Mouse (Mus musculus) limb, embryonic 15.5 days (tissue): ENCODE results near the gene Nfat5. TPM values are rescaled to one million over a fixed set of nuclear protein-coding genes. Genes with fewer than 3 reads are reported as not detected.

ENCODE experiments used
- ATAC-seq: fragments of 200-750 bp; cut with Nextera tagmentation; 2 replicates; pipeline ENCODE4 v1.8.0; 2017; ENCODE audit warnings: low read depth, moderate TSS enrichment; ENCODE audit not compliant: insufficient number of reproducible peaks, low FRiP score, low TSS enrichment
- H3K27ac ChIP-seq: fragments of 300-500 bp; sonication (generic); 2 replicates; pipeline ENCODE4 v1.5.1; 2015; ENCODE audit warnings: moderate library complexity, mild to moderate bottlenecking, inconsistent platforms
- H3K27me3 ChIP-seq: fragments of 300-500 bp; sonication (generic); 2 replicates; pipeline ENCODE4 v1.6.1; 2015; ENCODE audit warnings: inconsistent platforms
- H3K36me3 ChIP-seq: fragments of 300-500 bp; sonication (generic); 2 replicates; pipeline ENCODE4 v1.6.1; 2015; ENCODE audit warnings: inconsistent platforms
- H3K4me1 ChIP-seq: fragments of 300-500 bp; sonication (generic); 2 replicates; pipeline ENCODE4 v1.6.1; 2015; ENCODE audit warnings: inconsistent platforms
- H3K4me2 ChIP-seq: fragments of 300-500 bp; sonication (generic); 2 replicates; pipeline ENCODE4 v1.6.1; 2015; ENCODE audit warnings: mild to moderate bottlenecking, inconsistent platforms
- H3K4me3 ChIP-seq: fragments of 300-500 bp; sonication (generic); 2 replicates; pipeline ENCODE4 v1.5.1; 2015; ENCODE audit warnings: mild to moderate bottlenecking, inconsistent platforms
- H3K9ac ChIP-seq: fragments of 300-500 bp; sonication (generic); 2 replicates; pipeline ENCODE4 v1.6.1; 2015; ENCODE audit warnings: inconsistent platforms
- H3K9me3 ChIP-seq: fragments of 300-500 bp; sonication (generic); 2 replicates; pipeline ENCODE4 v1.6.1; 2016; ENCODE audit warnings: inconsistent platforms
- WGBS: fragments of 180-500 bp; shearing (Covaris S2); methylation state at CpG from one replicate; pipeline ENCODE4 v1.1.7; 2015; 5-methylcytosine and 5-hydroxymethylcytosine counted together
- polyA plus RNA-seq: library from polyadenylated mRNA; unstranded; fragments of >200 nt; fragmentation: Nextera tagmentation; extraction: Ambion mirVana; gene quantifications from 2 replicates; pipeline ENCODE4 v1.2.1, GENCODE M21; 2015

Gene Nfat5
- polyA plus RNA-seq, 1 experiment from 2014 or later, result 22.0 TPM

DNA sequence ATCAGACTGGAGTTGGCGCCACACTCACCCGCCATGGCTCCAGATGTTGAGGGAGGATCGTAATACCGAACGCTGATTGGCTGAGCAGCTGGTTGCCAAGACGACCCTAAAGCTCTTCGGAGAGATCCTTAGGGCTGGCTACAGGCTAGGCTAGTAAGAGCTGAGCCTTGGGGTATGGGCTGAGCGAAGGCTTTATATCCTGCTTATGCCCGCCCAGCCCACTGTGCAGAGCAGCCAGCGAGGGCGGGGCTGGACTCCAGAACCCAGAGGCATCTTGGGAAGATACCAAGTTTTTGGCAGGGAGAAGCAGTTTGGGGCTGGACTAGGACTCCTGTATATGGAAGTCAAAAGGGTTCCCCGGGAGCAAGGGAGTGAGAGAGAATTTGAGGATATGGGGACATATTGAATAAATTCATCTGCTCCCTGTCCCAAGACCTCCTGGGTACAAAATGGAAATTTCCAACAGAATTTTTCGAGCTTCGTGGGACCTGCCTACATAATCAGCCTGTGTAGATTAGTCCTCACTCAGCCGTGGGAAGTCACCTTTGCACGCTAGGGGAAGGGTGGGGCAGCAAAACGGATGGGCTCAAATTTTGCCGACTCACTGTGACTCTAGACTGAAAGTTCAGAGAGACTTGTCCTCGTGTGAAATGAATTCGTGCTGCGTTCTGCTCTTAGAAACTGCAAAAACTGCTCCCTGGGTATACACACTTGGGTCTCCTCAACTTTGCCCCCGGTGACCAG, 109.9 kb downstream of the Nfat5 start, which contains the start of gene Nqo1:
Nqo1 (minus strand) TSS at position 169 of the 744 bp plus-strand sequence.
- peak within 1 kb of the TSS; percentile 73 for H3K27ac ChIP-seq
- no peaks in the 10 kb centered on the region for H3K27me3 ChIP-seq
- 9% methylated on average over 22 of the region's 22 CpGs for WGBS
- H3K9ac ChIP-seq, result 0 out of 2 replicates have a peak within 1 kb of the TSS, but pooled peaks have one; percentile 14
- ATAC-seq, result peak; percentile 96
- H3K4me1 ChIP-seq, result peaks cover 33% of the 10 kb centered on the region
- no peaks in the 10 kb centered on the region for H3K9me3 ChIP-seq
- peak within 1 kb of the TSS; percentile 39 for H3K4me3 ChIP-seq
- H3K4me2 ChIP-seq, result peak within 1 kb of the TSS; percentile 64
- H3K36me3 ChIP-seq, result no peaks in the 10 kb centered on the region

DNA sequence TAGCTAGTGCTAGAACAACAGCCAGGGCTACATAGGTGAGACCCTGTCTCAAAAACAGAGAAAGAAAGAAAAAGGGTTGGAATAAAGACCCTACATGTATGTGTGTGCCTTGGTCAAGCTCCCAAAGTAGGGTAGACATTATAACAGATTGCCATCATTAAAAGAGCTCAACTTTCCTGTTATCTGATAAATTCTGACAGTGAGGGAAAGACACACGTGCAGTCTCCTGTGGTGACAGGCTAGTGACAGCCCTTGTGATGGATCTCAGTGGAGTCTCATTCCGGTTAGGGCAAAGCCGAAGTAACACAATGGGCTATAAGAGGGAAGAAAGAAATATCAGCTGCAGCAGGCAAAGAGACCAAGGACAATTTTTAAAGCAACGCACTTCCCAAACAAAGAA, 110.8 kb downstream of the Nfat5 start:
- Histone ChIP-seq H3K27me3 (no peaks in the 10 kb centered on the region), H3K9ac (no peak overlapping the region), H3K9me3 (no peaks in the 10 kb centered on the region), H3K4me3 (no peak overlapping the region), H3K36me3 (peaks cover 3% of the 10 kb centered on the region), H3K4me2 (no peak overlapping the region), H3K27ac (no peak overlapping the region), H3K4me1 (peaks cover 33% of the 10 kb centered on the region)
- ATAC-seq, result no peak
- 74% methylated on average over 4 of the region's 4 CpGs for WGBS

DNA sequence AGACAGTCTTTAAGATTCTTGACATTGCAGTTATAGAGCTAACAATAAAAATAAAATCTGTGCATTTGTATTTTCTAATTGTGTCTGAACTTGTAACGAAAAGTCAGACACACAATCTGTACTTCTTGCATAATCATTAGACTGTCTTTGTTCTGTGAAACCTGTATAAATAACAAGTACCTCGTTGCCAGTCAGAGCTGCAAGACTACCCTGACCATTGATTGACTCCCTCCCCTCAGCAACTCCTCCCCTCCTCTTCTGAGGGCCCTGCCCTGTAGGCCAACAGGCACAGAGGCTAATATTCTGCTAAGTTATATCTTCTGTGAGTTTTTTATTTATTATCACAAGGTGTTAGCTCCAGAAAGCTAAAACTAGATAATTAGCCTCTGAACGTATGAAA, 112.7 kb downstream of the Nfat5 start:
- Histone ChIP-seq H3K27me3 (no peaks in the 10 kb centered on the region), H3K4me1 (peaks cover 27% of the 10 kb centered on the region), H3K9me3 (no peaks in the 10 kb centered on the region), H3K9ac (no peak overlapping the region), H3K27ac (no peak overlapping the region), H3K36me3 (peaks cover 21% of the 10 kb centered on the region), H3K4me3 (no peak overlapping the region), H3K4me2 (no peak overlapping the region)
- ATAC-seq, result no peak
- WGBS, result 57% methylated on average over 3 of the region's 3 CpGs

DNA sequence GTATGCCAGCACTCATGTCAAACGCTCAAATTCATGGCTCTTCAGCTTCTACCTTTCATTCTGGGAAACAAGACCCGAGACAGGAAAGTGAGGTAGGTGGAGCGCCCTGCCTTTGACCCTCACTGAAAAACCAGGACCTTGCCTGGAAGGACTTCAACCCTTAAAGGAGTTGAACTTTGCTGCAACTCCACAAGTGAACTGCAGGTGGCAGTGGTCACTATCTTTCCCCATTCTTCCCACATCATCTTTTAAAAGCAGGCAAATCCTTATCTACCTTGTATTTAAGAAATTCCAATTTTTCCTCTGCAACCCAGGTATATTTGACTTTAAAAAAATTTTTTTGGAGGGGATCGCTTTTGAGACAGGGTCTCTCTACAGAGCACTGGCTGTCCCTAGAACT, 118.1 kb downstream of the Nfat5 start:
- Histone ChIP-seq H3K9ac (no peak overlapping the region), H3K27me3 (no peaks in the 10 kb centered on the region), H3K9me3 (no peaks in the 10 kb centered on the region), H3K27ac (no peak overlapping the region), H3K4me2 (no peak overlapping the region), H3K4me3 (no peak overlapping the region), H3K4me1 (no peaks in the 10 kb centered on the region), H3K36me3 (peaks cover 75% of the 10 kb centered on the region)
- no peak for ATAC-seq
- 66% methylated on average over 4 of the region's 4 CpGs for WGBS

DNA sequence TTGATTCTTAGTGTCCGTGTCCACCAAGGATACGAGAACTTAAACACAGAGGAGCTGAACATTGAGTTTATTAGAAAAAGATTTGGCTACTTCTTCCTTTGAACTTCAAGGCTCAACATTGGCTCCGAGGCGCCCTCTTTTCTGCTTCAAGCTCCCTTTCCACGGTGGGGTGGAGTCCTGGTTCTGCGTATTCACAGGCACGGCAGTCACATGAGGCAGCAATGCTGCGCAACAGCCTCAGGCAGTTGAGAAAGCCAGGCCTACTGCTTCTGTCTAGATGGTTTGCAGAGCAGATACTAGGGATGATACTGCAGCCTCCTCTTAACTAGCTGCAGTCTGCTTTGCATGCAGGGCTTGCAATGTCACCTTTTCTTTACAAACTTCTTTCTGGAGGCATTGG, 119.3 kb downstream of the Nfat5 start:
- Histone ChIP-seq H3K27me3 (no peaks in the 10 kb centered on the region), H3K36me3 (peaks cover 85% of the 10 kb centered on the region), H3K4me1 (no peaks in the 10 kb centered on the region), H3K9ac (no peak overlapping the region), H3K4me3 (no peak overlapping the region), H3K4me2 (no peak overlapping the region), H3K27ac (no peak overlapping the region), H3K9me3 (no peaks in the 10 kb centered on the region)
- no peak for ATAC-seq
- 84% methylated on average over 8 of the region's 8 CpGs for WGBS

DNA sequence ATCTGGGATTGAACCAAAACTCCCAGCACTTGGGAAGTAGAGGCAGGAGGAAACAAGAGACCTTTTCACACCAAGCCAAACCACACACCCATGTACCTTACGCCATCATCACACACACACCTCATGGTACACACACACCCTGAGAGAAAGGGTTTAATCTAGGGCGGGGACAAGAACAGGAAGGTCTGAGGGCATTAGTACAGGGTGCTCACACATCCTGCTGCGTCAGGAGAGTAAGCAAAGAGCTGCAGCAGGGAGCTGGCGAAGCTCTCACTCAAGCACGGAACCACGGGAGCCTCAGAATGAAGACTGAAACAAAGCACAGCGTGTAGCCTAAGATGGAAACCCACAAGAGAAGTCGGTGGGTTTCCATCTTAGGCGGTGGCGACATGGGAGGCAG, 120.6 kb downstream of the Nfat5 start:
- 87% methylated on average over 10 of the region's 10 CpGs for WGBS
- Histone ChIP-seq H3K4me2 (no peak overlapping the region), H3K9me3 (no peaks in the 10 kb centered on the region), H3K27ac (no peak overlapping the region), H3K9ac (no peak overlapping the region), H3K27me3 (no peaks in the 10 kb centered on the region), H3K36me3 (peaks cover 96% of the 10 kb centered on the region), H3K4me3 (no peak overlapping the region), H3K4me1 (no peaks in the 10 kb centered on the region)
- ATAC-seq, result no peak

DNA sequence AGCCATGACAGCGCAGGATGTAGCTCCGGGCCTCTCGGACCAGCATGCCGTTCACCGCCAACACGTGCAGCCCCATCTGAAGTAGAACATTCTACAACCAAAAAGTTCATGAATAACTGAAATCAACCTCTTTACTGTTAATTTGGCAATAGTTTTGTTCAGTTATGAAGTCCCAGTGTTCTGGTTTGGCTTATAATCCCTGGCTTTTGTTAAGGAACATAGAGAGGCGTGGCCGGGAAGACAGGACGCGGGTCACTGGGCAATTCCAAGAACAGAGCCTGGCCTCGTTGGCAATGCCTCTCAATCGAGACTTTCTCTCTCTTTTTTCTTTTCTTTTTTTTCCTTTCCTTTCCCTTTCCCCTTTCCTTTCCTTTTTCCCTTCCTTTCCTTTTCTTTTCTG, 123.7 kb downstream of the Nfat5 start:
- Histone ChIP-seq H3K4me1 (no peaks in the 10 kb centered on the region), H3K9me3 (no peaks in the 10 kb centered on the region), H3K27ac (no peak overlapping the region), H3K9ac (no peak overlapping the region), H3K36me3 (peaks cover 98% of the 10 kb centered on the region), H3K4me3 (no peak overlapping the region), H3K4me2 (no peak overlapping the region), H3K27me3 (no peaks in the 10 kb centered on the region)
- no peak for ATAC-seq
- 91% methylated on average over 12 of the region's 12 CpGs for WGBS

DNA sequence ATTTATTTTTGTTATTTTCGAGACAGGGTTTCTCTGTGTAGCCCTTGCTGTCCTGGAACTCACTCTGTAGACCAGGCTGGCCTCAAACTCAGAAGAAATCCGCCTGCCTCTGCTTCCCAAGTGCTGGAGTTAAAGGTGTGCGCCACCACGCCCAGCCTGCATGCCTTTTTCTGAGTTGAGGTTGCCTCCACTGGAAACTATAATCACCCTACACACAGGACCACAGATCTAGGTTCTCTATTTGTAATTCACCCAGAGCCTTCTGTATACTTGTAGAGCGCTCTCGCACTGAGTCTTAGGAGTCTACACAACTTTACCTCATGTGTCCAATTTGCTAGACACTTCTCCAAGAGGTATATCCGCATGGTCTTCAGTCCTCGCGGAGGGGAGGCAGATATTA, 130.9 kb downstream of the Nfat5 start:
- H3K9me3 ChIP-seq, result no peaks in the 10 kb centered on the region
- H3K27me3 ChIP-seq, result no peaks in the 10 kb centered on the region
- H3K4me2 ChIP-seq, result peak overlapping the region; percentile 70
- ATAC-seq, result no peak
- 33% methylated on average over 9 of the region's 9 CpGs for WGBS
- peak overlapping the region; percentile 88 for H3K4me3 ChIP-seq
- H3K4me1 ChIP-seq, result peaks cover 18% of the 10 kb centered on the region
- peak overlapping the region; percentile 72 for H3K9ac ChIP-seq
- peak overlapping the region; percentile 74 for H3K27ac ChIP-seq
- peaks cover 36% of the 10 kb centered on the region for H3K36me3 ChIP-seq

DNA sequence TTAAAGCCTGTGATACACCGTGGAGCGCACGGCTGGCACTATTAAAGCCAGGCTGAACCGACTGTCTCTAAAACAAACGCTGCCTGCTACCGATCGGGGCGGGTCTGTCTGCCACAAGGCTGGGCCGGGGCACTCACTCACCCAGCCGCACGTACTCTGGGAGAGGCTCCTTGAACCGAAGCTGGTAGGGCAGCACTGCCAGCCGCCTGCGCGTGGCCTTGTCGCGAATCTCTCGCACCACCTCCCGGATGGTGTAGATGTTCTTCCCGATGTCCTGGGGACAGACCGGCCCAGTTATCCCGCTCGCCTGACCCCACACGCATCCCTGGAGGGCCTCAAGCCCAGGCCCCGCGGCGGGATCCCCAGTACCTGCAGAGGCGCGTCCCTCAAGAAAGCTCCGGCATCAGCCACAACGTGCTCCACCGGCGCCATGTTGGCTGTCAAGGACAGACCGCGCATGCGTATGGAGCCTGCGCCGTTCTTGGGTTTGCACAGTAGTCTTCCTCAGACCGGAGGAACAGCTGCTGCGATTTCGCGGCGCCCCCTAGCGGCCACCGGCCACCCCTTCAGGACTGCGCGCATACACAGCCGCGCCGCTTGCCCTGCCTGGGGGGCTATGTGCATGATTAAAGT, 131.4 kb downstream of the Nfat5 start, which contains the start of gene Nob1:
Nob1 (minus strand) TSS at position 455 of the 633 bp plus-strand sequence.
- WGBS, result under 1% methylated on average over 50 of the region's 50 CpGs
- Histone ChIP-seq H3K9ac (peak within 1 kb of the TSS; percentile 72), H3K4me2 (peak within 1 kb of the TSS; percentile 70), H3K27me3 (no peaks in the 10 kb centered on the region), H3K27ac (peak within 1 kb of the TSS; percentile 74), H3K9me3 (no peaks in the 10 kb centered on the region), H3K4me3 (peak within 1 kb of the TSS; percentile 88), H3K36me3 (peaks cover 31% of the 10 kb centered on the region), H3K4me1 (peaks cover 18% of the 10 kb centered on the region)
- peak; percentile 98 for ATAC-seq

DNA sequence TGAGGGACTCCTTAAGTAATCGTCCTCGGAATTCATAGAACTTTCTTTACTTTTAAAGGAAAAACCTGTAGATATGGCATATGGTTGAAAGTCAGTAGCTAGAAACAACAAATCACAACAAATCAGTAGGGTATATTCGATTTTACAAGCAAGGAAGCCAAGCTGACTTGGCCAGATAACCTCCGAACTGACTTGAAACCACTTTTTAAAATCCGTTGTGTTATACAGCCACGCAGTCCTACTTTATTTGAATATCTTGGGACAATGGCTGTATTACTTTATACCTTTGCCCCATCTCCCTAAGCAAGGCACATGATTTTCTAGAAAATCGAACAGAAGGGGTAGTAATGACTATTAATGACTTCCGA, 131.9 kb downstream of the Nfat5 start:
- H3K27ac ChIP-seq, result no peak overlapping the region
- no peak overlapping the region for H3K9ac ChIP-seq
- no peaks in the 10 kb centered on the region for H3K27me3 ChIP-seq
- H3K36me3 ChIP-seq, result peaks cover 26% of the 10 kb centered on the region
- WGBS, result 42% methylated on average over 8 of the region's 8 CpGs
- no peak for ATAC-seq
- peaks cover 18% of the 10 kb centered on the region for H3K4me1 ChIP-seq
- H3K9me3 ChIP-seq, result no peaks in the 10 kb centered on the region
- H3K4me3 ChIP-seq, result peak overlapping the region; percentile 88; the same call in 1 of the 2 replicates
- peak overlapping the region; percentile 70; the same call in 1 of the 2 replicates for H3K4me2 ChIP-seq
